Mouse (Mus musculus) heart, postnatal 14 days (tissue): Measurements from ENCODE around the gene Klrb1f. TPM values are rescaled to one million over a fixed set of nuclear protein-coding genes. Genes with fewer than 3 reads are reported as not detected.
"Not testable (repeated sequence)": the region's sequence is repeated elsewhere in the genome, so short reads cannot be mapped to it uniquely, and the experiment has no call there.

Experiments used
- DNase-seq, 2 experiments: peaks; one replicate each; pipeline ENCODE4 v3.0.0; 2021 to 2022
- intact Hi-C: fragments of 180-260 bp; cut with DNase I; formaldehyde crosslinking; loops from one replicate; pipeline ENCODE4 v1.15.1; 2025
- total RNA-seq, 2 experiments: library from RNA; stranded (reverse); gene quantifications; 2 replicates each; pipeline ENCODE4 v1.2.3; 2021

The Klrb1f gene
- total RNA-seq, 2 experiments from 2014 or later, result 0.17 TPM; not detected in 1

GRCm38 (mm10) chr6:129048381-129048780 is 2.7 kb downstream of the Klrb1f start:
- DNase-seq, result no peak
- intact Hi-C loops, result no loop called here

DNA sequence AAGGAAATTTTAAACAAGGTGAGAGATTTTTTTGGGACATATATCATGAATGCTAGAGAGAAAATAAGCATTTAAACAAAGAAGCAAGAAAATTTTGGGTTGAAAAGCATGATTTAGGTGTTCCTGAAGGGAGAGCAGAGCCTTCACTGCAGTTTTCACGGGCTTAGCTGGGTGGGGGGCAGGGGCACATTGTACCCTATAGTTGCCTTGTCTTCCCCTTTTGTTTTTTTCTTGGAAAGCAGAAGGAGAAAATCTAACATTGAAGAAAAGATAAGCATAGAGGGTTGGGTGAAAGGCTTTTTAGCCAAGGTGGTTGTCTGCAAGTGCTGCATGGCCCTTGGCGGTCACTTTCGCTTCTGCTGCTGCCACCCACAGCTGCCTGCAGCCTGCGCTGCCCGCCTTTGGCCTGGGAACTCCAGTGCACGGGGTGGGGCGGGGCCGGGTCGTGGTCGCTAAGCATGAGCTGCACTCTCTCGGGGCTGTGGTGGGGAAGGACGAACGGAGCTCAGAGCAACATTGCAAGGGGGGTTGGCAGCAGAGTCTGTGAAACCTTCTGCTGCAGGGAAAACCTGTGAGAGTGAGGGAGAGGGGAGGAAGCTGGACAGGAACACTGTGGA is 3.3 kb downstream of the Klrb1f start:
- peak; percentile 31 to 52 for DNase-seq
- intact Hi-C loops, result no loop called here

DNA sequence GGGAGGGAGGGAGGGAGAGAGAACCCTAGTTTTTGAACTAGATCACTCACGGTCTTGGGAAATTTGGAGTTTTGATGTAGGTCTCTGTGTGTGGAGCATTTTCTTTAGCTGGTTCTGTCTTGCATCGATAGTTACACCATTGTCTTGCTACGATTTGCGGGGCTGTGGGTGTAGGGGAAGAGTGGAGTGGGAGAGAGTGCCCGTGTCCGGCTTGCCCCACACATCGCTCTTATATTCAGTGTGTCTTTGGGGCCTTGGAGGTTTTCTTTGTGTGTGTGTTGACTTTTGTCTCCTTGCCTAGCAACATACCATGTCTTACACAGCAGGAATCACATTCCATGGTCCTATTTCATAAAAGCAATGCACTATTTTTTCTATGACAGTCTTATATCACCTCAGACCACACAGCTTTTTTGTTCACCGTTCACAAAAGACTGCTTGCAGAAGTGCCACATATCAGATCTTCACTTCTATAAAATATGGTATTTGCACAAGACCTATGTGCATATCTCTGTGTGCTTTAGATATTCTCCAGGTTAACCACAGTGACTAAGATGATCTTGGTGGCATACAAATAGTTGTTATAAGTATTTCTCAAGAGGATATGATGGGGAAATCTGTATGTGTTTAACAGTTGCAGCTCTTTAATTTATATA is 4.0 kb downstream of the Klrb1f start:
- intact Hi-C loops, result no loop called here
- no peak for DNase-seq

DNA sequence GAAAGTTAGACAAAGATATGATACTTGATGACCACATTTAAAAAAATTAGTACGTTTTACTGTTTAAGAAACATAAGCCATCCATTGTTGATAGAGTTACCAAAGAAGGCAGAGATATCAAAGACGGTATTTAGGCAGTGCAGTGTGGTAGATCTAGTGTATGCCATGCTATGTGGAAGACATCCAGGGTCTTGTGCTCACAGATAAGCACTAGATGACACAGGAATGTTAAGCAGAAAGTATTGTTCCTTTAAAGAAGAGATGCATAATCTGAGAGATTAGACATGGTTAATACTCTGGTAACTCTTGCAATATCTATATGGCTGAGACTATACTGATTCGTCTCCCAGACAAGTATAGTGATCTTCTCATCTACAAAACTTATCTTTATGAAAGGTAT is 5.4 kb downstream of the Klrb1f start:
- no peak for DNase-seq
- intact Hi-C loops, result no loop called here

GRCm38 (mm10) chr6:129051731-129052130 is 6.0 kb downstream of the Klrb1f start:
- DNase-seq, result no peak
- intact Hi-C loops, result no loop called here

DNA sequence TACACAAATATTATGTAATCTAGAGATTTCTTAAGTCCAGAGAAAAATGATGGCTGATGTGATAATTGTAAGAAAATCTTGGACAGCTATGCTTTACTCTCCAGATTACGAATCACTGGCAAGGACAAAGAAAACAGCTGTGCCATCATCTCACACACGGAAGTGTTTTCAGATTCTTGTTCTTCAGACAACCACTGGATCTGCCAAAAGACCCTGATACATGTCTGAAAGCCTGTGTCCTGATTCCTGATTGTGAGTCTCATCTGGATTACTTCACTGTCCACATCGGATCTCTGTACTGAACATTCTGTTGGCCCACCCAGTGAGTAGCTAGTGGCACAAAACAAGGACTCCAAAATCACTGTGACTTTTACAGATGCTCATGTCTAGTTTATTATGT is 10.5 kb downstream of the Klrb1f start:
- DNase-seq, result no peak
- intact Hi-C loops, result no loop called here

DNA sequence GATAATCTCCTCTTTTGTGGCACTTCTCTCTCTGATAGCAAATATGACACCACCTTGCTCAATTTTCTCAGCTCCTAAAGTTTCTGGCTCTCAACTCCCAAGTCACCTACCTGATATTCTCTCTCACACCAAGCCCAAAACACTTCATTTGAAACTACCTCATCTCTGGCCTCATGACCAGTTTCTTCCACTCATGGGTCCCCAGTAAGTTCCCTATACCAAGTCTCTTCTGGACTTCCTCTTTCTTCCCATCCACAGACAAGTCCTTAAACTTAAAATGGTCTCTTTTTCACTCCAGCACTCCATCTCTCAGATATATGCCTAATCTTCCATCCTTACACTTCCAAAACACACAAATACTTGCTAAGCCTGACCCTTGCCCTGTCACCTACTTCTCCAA is 12.3 kb downstream of the Klrb1f start:
- no peak for DNase-seq
- intact Hi-C loops, result no loop called here

GRCm38 (mm10) chr6:129065407-129065806 is 19.7 kb downstream of the Klrb1f start:
- no peak for DNase-seq
- intact Hi-C loops, result no loop called here

GRCm38 (mm10) chr6:129065857-129066256 is 20.2 kb downstream of the Klrb1f start:
- intact Hi-C loops, result loop anchor here (1.0 kb wide), 1 partner anchor 211 kb away; no protein-coding TSS in a partner anchor
- no peak for DNase-seq

DNA sequence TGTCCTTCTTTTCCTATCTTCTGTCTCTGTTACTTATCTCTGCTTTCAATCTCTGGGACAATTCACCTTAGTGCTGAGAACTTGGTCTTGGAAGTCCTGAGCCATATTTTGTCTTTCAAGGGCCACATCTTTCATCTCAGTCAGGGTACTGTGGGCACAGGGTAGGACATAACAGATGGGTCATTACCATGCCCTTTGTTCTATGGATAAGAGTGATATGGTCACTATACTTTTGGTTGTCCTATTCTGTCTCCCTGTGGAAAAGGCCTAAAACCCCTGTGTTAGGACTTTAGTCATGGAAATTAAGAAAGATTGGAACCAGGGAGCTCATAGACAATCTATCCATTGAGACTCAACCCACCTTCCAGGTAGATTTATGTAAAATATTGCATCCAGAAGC is 20.8 kb downstream of the Klrb1f start:
- DNase-seq, result no peak
- intact Hi-C loops, result loop anchor here (1.0 kb wide), 1 partner anchor 211 kb away; no protein-coding TSS in a partner anchor

- DNase-seq, result peak; percentile 7 to 37
- intact Hi-C loops, result loop anchor here (1.0 kb wide), 1 partner anchor 212 kb away; no protein-coding TSS in a partner anchor
Observed at GRCm38 (mm10) chr6:129066986-129067385, 21.3 kb downstream of the Klrb1f start.

- no peak for DNase-seq
- intact Hi-C loops, result no loop called here
Observed at GRCm38 (mm10) chr6:129085098-129085497, 39.4 kb downstream of the Klrb1f start.

- intact Hi-C loops, DNase-seq: not testable (repeated sequence)
Observed at GRCm38 (mm10) chr6:129086031-129086430, 40.3 kb downstream of the Klrb1f start.

DNA sequence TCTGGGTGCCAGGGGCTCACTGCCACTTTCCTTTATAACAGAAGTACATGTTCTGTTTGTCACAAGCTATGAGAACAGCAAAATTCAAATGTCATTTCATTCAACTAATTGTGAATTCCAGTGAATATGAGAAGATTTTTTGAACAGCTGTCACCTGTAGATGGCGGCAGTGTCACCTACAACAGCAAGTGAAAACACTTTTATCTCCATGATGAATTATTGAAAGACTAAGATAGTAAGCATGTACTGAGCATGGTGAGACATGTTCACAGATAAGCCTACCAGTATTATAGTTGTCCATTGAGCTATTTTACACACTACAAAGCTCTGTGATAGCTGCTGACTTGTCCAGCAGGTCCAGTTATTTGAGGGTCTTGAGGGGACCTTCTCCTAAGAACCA is 42.5 kb downstream of the Klrb1f start:
- intact Hi-C loops, result no loop called here

GRCm38 (mm10) chr6:129088596-129088995 is 42.9 kb downstream of the Klrb1f start:
- DNase-seq, intact Hi-C loops: not testable (repeated sequence)

More for the DNA sequence above, 42.5 kb downstream of the Klrb1f start:
- peak; percentile 41 to 46 for DNase-seq

DNA sequence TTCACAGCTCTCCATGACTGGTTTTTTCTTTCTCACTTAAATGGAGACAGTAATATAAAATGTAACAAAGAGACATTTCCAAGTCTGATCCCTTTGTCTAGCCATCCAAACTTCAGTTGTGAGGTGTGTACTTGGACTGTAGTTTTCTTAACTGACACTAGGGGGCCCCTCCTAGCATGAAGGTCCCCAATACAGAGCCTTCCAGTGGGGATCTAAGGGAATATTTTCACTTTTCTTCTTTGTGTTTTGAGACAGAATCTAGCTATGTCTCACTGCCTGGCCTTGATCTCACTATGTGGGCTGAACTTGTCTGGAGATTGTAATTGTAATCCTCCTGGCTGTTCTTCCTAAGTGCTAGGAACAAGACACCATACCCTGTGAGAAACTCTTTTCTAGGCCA is 49.5 kb downstream of the Klrb1f start:
- intact Hi-C loops, result loop anchor here (2.0 to 10.0 kb wide), 4 partner anchors 37 to 240 kb away; partner anchors contain the start of gene Clec2d
- DNase-seq, result peak; percentile 9 to 40

DNA sequence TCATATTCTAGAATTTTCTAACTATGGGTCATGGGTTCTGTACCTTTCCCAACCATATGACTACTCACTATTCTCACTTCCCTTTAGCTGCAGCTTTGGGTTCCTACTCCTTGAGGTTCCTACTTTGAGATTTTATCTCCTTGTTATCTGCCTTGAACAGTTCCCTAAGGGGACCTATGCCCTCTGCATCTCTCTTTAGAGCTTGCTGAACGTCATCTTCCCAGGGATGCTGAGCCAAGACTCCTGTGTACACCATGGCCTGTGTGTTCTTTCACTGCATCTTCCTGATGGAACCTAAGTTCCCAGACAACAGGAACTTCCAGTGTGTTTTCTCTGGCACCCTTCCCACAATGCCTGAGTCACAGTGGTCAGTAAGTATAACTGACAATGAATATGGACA is 52.2 kb downstream of the Klrb1f start:
- peak; percentile 41 to 50 for DNase-seq
- intact Hi-C loops, result loop anchor here (5.0 to 10.0 kb wide), 2 partner anchors 34 to 243 kb away; no protein-coding TSS in a partner anchor

GRCm38 (mm10) chr6:129100794-129101193 is 55.1 kb downstream of the Klrb1f start, which contains the start of gene Clec2e:
Clec2e (minus strand) TSS chr6:129100913.
- DNase-seq, intact Hi-C loops: not testable (repeated sequence)

DNA sequence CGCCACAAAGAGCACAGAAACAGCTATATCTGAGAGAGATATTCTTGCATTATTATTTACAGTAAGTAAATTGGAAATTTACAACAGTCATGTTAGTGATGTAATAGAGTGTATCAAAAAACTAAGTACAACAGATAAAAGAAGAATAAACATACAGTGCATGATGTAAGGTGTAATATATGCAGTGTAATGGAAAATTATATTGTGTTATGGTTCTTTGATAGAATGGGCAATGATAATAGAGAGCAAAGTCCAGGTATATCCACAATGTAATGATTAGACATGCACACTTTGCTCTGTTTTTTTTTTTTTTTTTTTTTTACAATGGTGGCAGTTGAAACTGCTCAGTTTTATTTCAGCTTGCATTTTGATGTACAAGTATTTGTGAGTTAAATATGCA is 55.9 kb downstream of the Klrb1f start:
- DNase-seq, result no peak
- intact Hi-C loops, result no loop called here

DNA sequence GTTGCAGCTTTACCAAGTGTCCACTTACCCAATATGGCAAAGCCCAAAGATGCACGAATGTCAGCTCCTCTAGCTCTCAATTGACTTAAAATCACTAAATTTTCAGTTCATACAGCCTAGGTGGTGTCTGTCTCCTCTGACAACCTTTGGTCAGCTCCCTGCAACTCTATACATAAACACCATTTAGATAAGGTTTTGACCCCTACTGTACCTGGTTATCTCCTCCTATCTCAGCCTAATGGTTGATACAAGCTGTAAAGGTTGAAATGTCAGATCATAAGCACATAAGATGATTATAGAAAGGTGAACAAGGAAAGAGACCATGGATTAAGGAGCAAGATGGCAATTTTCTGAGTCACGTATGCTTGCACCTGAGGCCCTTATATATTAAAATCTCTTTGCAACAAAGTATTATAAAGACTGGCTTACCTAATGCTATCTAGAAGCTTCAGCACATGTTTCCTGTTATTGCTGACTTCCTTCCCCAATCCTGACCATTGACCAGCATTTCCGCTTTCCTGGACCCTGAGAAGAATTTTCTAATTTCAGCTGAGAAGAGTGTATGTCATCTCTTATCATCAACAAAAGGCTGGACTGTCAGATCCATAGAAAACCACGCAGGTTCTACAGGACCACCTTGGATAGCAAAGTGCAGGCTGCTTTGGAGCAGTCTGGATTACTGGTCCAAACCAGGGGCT is 57.3 kb downstream of the Klrb1f start:
- intact Hi-C loops, result no loop called here
- no peak for DNase-seq
